In the genomic region with DNA sequence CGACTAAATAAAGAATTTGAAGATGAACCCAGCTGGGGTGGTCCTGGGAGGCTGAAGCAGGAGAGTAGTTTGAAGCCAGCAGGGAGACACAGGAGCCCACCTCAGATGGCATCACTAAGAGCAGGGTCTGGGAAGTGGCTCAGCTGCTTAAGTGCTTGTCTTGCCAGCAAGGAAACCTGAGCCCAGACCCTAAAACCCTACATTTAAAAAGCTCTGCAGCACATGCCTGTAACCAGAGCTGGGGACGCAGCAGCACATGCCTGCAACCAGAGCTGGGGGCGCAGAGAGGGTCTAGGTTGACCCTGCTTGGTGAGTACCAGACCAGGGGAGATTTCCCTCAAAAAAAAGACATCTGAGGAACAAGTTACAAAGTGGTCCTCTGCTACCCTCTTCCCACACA, we compare ENCODE assay signal across 26 mouse cellular contexts. TPM values are rescaled to one million over a fixed set of nuclear protein-coding genes. Genes with fewer than 3 reads are reported as not detected.
DNase-seq lines count a peak whose midpoint lies in the region; ATAC-seq and TF ChIP-seq lines count a peak whose summit lies in the region.
"Had no signal": no experiment of that assay in that cellular context is flagged by ENCODE, and none has a peak within 500 bp of the region (broad histone marks: within the 10 kb centered on the region; RNA-seq: fewer than 3 reads in every experiment).

No protein-coding gene starts in this region.

- TF ChIP-seq RAD21 in CH12.LX (IDR thresholded peaks at IDR 0.05; ENCODE audit: low read depth, low read length), result no peak

- ATAC-seq in embryonic facial prominence, embryonic 11.5 days (replicated peaks; ENCODE audit: insufficient number of reproducible peaks, low FRiP score, low TSS enrichment, low read depth), result peak; percentile 87
- ATAC-seq in limb, embryonic 12.5 days (ENCODE audit: insufficient number of reproducible peaks, insufficient read depth, low FRiP score, low TSS enrichment, low read depth), result peak; percentile 88
- no peak for ATAC-seq in intestine, postnatal 0 days
- ATAC-seq: CD4-positive, CD25-positive, alpha-beta regulatory T cell, adult 4 months; forebrain, embryonic 16.5 days; hindbrain, embryonic 16.5 days; intestine, embryonic 15.5 days; liver, embryonic 12.5 days had no signal

- peaks cover 22% of the 10 kb centered on the region for H3K4me1 ChIP-seq in heart, embryonic 10.5 days
- peaks cover 5 to 55% of the 10 kb centered on the region in 2 experiments for H3K4me1 ChIP-seq in CH12.LX (ENCODE audit: control insufficient read depth in 1 of 2, insufficient read depth in 2 of 2)
- no peaks in the 10 kb centered on the region for H3K4me1 ChIP-seq in embryonic facial prominence, embryonic 11.5 days (ENCODE audit: control insufficient read depth, insufficient read depth, low read length)
- peaks cover 51% of the 10 kb centered on the region for H3K4me1 ChIP-seq in limb, embryonic 12.5 days (replicated peaks)
- H3K4me1 ChIP-seq in intestine, postnatal 0 days (replicated peaks; ENCODE audit: control insufficient read depth, insufficient read depth, low read length), result no peaks in the 10 kb centered on the region
- H3K4me1 ChIP-seq: intestine, embryonic 15.5 days; liver, embryonic 12.5 days had no signal

- H3K79me2 ChIP-seq in CH12.LX (replicated peaks; ENCODE audit: control insufficient read depth, extremely low read depth, insufficient read depth, poor library complexity, severe bottlenecking), result peaks cover 16% of the 10 kb centered on the region; the same call in 1 of the 2 replicates

- DNase-seq in heart, embryonic 10.5 days (ENCODE audit: low spot score), result peak; percentile 59
- no peak for DNase-seq in heart, postnatal 4 days
- no peak for DNase-seq in CH12.LX (ENCODE audit: extremely low read depth)
- peak; percentile 49 for DNase-seq in embryonic facial prominence, embryonic 11.5 days (ENCODE audit: low spot score)
- no peak for DNase-seq in gastrocnemius, postnatal 10 days
- no peak for DNase-seq in right cerebral cortex, postnatal 14 days
- DNase-seq: adrenal gland, postnatal 25 days; cerebellum, adult 8-10 months; gastrocnemius, postnatal 25 days; heart, postnatal 36 days; kidney, postnatal 14 days; layer of hippocampus, adult 9-11 months; lung, adult 18-20 months; lung, postnatal 10 days; spleen, adult 18-20 months; thymus, postnatal 25 days had no signal

- no peak for TF ChIP-seq CTCF in CH12.LX (conservative IDR thresholded peaks at IDR 0.05 in 1 of 2, IDR thresholded peaks at IDR 0.05 in 1 of 2; ENCODE audit: low read depth in 2 of 2, low read length in 2 of 2)
- no peak for TF ChIP-seq CTCF in intestine, postnatal 0 days (IDR thresholded peaks at IDR 0.05; ENCODE audit: low read depth)

- peak overlapping the region; percentile 71 for H3K4me2 ChIP-seq in CH12.LX (ENCODE audit: insufficient read depth, low read depth, poor library complexity, severe bottlenecking)
- H3K4me2 ChIP-seq in embryonic facial prominence, embryonic 11.5 days (ENCODE audit: low read depth, low read length), result no peak overlapping the region
- H3K4me2 ChIP-seq in limb, embryonic 12.5 days, result no peak overlapping the region
- no peak overlapping the region for H3K4me2 ChIP-seq in intestine, postnatal 0 days (replicated peaks; ENCODE audit: low read depth)
- H3K4me2 ChIP-seq: heart, embryonic 15.5 days; intestine, embryonic 15.5 days; liver, embryonic 12.5 days; midbrain, embryonic 12.5 days had no signal

- TF ChIP-seq POLR2A in CH12.LX (IDR thresholded peaks at IDR 0.05; ENCODE audit: low read depth, low read length), result no peak

- TF ChIP-seq EP300 in CH12.LX (IDR thresholded peaks at IDR 0.05; ENCODE audit: low read length), result no peak

- H3K4me3 ChIP-seq in heart, embryonic 10.5 days, result no peak overlapping the region
- peak overlapping the region in 2 of 3 experiments; percentile 19 to 50 for H3K4me3 ChIP-seq in CH12.LX (replicated peaks in 1 of 3; ENCODE audit: low read depth in 2 of 3, low read length in 2 of 3, poor library complexity in 1 of 3)
- H3K4me3 ChIP-seq in embryonic facial prominence, embryonic 11.5 days (ENCODE audit: low read depth, low read length), result no peak overlapping the region
- no peak overlapping the region for H3K4me3 ChIP-seq in limb, embryonic 12.5 days (replicated peaks)
- H3K4me3 ChIP-seq in intestine, postnatal 0 days (ENCODE audit: low read depth, low read length), result no peak overlapping the region
- H3K4me3 ChIP-seq: forebrain, embryonic 10.5 days; heart, embryonic 15.5 days; intestine, embryonic 15.5 days; liver, embryonic 12.5 days; midbrain, embryonic 12.5 days had no signal

- H3K9me3 ChIP-seq in heart, embryonic 10.5 days, result no peaks in the 10 kb centered on the region
- H3K9me3 ChIP-seq in CH12.LX (replicated peaks; ENCODE audit: low read length), result no peaks in the 10 kb centered on the region
- no peaks in the 10 kb centered on the region for H3K9me3 ChIP-seq in embryonic facial prominence, embryonic 11.5 days (replicated peaks; ENCODE audit: control insufficient read depth, low read length)
- H3K9me3 ChIP-seq in limb, embryonic 12.5 days, result no peaks in the 10 kb centered on the region
- no peaks in the 10 kb centered on the region for H3K9me3 ChIP-seq in intestine, postnatal 0 days (ENCODE audit: control insufficient read depth)
- H3K9me3 ChIP-seq: forebrain, embryonic 10.5 days; heart, embryonic 15.5 days; intestine, embryonic 15.5 days; liver, embryonic 12.5 days; midbrain, embryonic 12.5 days had no signal

- no peaks in the 10 kb centered on the region for H3K27me3 ChIP-seq in heart, embryonic 10.5 days (ENCODE audit: insufficient read depth, poor library complexity, severe bottlenecking)
- H3K27me3 ChIP-seq in CH12.LX (replicated peaks), result no peaks in the 10 kb centered on the region
- no peaks in the 10 kb centered on the region for H3K27me3 ChIP-seq in embryonic facial prominence, embryonic 11.5 days (ENCODE audit: control insufficient read depth, insufficient read depth, low read length)
- H3K27me3 ChIP-seq in limb, embryonic 12.5 days, result no peaks in the 10 kb centered on the region
- no peaks in the 10 kb centered on the region for H3K27me3 ChIP-seq in intestine, postnatal 0 days (replicated peaks; ENCODE audit: control insufficient read depth, insufficient read depth, low read length)
- H3K27me3 ChIP-seq: heart, embryonic 15.5 days; intestine, embryonic 15.5 days; liver, embryonic 12.5 days; midbrain, embryonic 12.5 days had no signal

- 0 out of 2 replicates have a peak overlapping the region, but pooled peaks have one; percentile 19 for H3K27ac ChIP-seq in heart, embryonic 10.5 days
- no peak overlapping the region for H3K27ac ChIP-seq in CH12.LX (ENCODE audit: insufficient read depth, low read depth)
- no peak overlapping the region for H3K27ac ChIP-seq in embryonic facial prominence, embryonic 11.5 days (replicated peaks; ENCODE audit: low read depth, low read length)
- H3K27ac ChIP-seq in limb, embryonic 12.5 days, result peak overlapping the region; percentile 76
- H3K27ac ChIP-seq in intestine, postnatal 0 days (ENCODE audit: low read depth, low read length), result no peak overlapping the region
- H3K27ac ChIP-seq: forebrain, embryonic 10.5 days; heart, embryonic 15.5 days; intestine, embryonic 15.5 days; liver, embryonic 12.5 days; midbrain, embryonic 12.5 days had no signal

- H3K36me3 ChIP-seq in heart, embryonic 10.5 days, result no peaks in the 10 kb centered on the region
- peaks cover 12 to 26% of the 10 kb centered on the region in 2 experiments for H3K36me3 ChIP-seq in CH12.LX (replicated peaks in 1 of 2; ENCODE audit: control insufficient read depth in 1 of 2, insufficient read depth in 1 of 2, low read length in 1 of 2)
- H3K36me3 ChIP-seq in embryonic facial prominence, embryonic 11.5 days (replicated peaks; ENCODE audit: control insufficient read depth, insufficient read depth, low read depth, low read length), result no peaks in the 10 kb centered on the region
- no peaks in the 10 kb centered on the region for H3K36me3 ChIP-seq in limb, embryonic 12.5 days
- no peaks in the 10 kb centered on the region; the same call in 1 of the 2 replicates for H3K36me3 ChIP-seq in intestine, postnatal 0 days (ENCODE audit: control insufficient read depth, insufficient read depth)
- H3K36me3 ChIP-seq: forebrain, embryonic 10.5 days; heart, embryonic 15.5 days; intestine, embryonic 15.5 days; liver, embryonic 12.5 days; midbrain, embryonic 12.5 days had no signal

- in situ Hi-C loops in CH12.LX (cut with MboI; ENCODE audit: low pct_ligation_motif_present, low pct_unique_long_range_greater_than_20kb, low sequenced_read_pairs), result no loop called here

- dilution Hi-C loops in CH12.LX (cut with MboI; ENCODE audit: extremely low pct_ligation_motif_present, extremely low pct_unique_long_range_greater_than_20kb, low sequenced_read_pairs), result no loop called here

- peak overlapping the region; percentile 91 for H3K9ac ChIP-seq in CH12.LX (ENCODE audit: insufficient read depth, low read depth)
- H3K9ac ChIP-seq in embryonic facial prominence, embryonic 11.5 days (replicated peaks; ENCODE audit: low read length), result no peak overlapping the region
- no peak overlapping the region for H3K9ac ChIP-seq in limb, embryonic 12.5 days (replicated peaks)
- no peak overlapping the region for H3K9ac ChIP-seq in intestine, postnatal 0 days (ENCODE audit: low read depth, low read length)
- H3K9ac ChIP-seq: heart, embryonic 15.5 days; intestine, embryonic 15.5 days; liver, embryonic 12.5 days; midbrain, embryonic 12.5 days had no signal

- 73% methylated on average over 3 of the region's 3 CpGs for WGBS in heart, embryonic 10.5 days
- 67% methylated on average over 3 of the region's 3 CpGs for WGBS in embryonic facial prominence, embryonic 11.5 days
- WGBS in limb, embryonic 12.5 days, result 40% methylated on average over 3 of the region's 3 CpGs
- WGBS in intestine, postnatal 0 days, result 86% methylated on average over 3 of the region's 3 CpGs

RNA-seq across cellular contexts. Expression of gene Lrrc28, which starts 26.8 kb away (rescaled TPM):
- polyA plus RNA-seq in heart, embryonic 10.5 days (2016; fragmentation: Nextera tagmentation; extraction: Ambion mirVana), result 12.8 and 13.6 TPM in 2 replicates
- total RNA-seq in heart, postnatal 4 days (2021), result 10 to 100 TPM; 15.7 to 17.7 TPM
- 44.2 and 59.2 TPM in 2 replicates for total RNA-seq in CH12.LX (2012; rRNA removed)
- 57.1 and 63.5 TPM in 2 replicates for total RNA-seq in CH12.LX (2014; rRNA removed)
- polyA plus RNA-seq in CH12.LX (2012; ENCODE audit: insufficient read length, low read depth), result 27.9 and 41.6 TPM in 2 replicates
- 24.9 and 27.6 TPM in 2 replicates for polyA plus RNA-seq in embryonic facial prominence, embryonic 11.5 days (2014; fragmentation: Nextera tagmentation; extraction: Ambion mirVana)
- 27.1 and 29.6 TPM in 2 replicates for polyA plus RNA-seq in limb, embryonic 12.5 days (2016; fragmentation: Nextera tagmentation; extraction: Ambion mirVana)
- 10 to 100 TPM; 15.8 to 17.7 TPM for total RNA-seq in gastrocnemius, postnatal 10 days (2021)
- 16.1 and 17.2 TPM in 2 replicates for polyA plus RNA-seq in intestine, postnatal 0 days (2015; fragmentation: Nextera tagmentation; extraction: Ambion mirVana)

RNA-seq across cellular contexts. Expression of gene Ttc23, which starts 28.9 kb away (rescaled TPM):
- 19.0 and 27.1 TPM in 2 replicates for polyA plus RNA-seq in heart, embryonic 10.5 days (2016; fragmentation: Nextera tagmentation; extraction: Ambion mirVana)
- 10 to 100 TPM; 34.9 TPM for total RNA-seq in heart, postnatal 4 days (2021)
- 0.89 and 1.6 TPM in 2 replicates for total RNA-seq in CH12.LX (2012; rRNA removed)
- 1.6 and 2.5 TPM in 2 replicates for total RNA-seq in CH12.LX (2014; rRNA removed)
- polyA plus RNA-seq in CH12.LX (2012; ENCODE audit: insufficient read length, low read depth), result 0.93 TPM in 2 replicates
- 46.8 and 58.3 TPM in 2 replicates for polyA plus RNA-seq in embryonic facial prominence, embryonic 11.5 days (2014; fragmentation: Nextera tagmentation; extraction: Ambion mirVana)
- 63.0 and 68.2 TPM in 2 replicates for polyA plus RNA-seq in limb, embryonic 12.5 days (2016; fragmentation: Nextera tagmentation; extraction: Ambion mirVana)
- 10 to 100 TPM; 24.7 to 27.2 TPM for total RNA-seq in gastrocnemius, postnatal 10 days (2021)
- polyA plus RNA-seq in intestine, postnatal 0 days (2015; fragmentation: Nextera tagmentation; extraction: Ambion mirVana), result 8.6 and 9.4 TPM in 2 replicates

Comparison
In these comparisons a context has a peak if more than half of its experiments do, and no peak if none do; other contexts are left out.
1. DNase-seq: peak in heart, embryonic 10.5 days (single experiment) and embryonic facial prominence, embryonic 11.5 days (single experiment); none in heart, postnatal 4 days (single experiment), CH12.LX (single experiment), gastrocnemius, postnatal 10 days (single experiment) and right cerebral cortex, postnatal 14 days (single experiment).
2. H3K27ac ChIP-seq: peak in heart, embryonic 10.5 days (single experiment) and limb, embryonic 12.5 days (single experiment); none in CH12.LX (single experiment), embryonic facial prominence, embryonic 11.5 days (single experiment) and intestine, postnatal 0 days (single experiment).
3. H3K4me3 ChIP-seq: peak in CH12.LX (2 of 3); none in heart, embryonic 10.5 days (single experiment), embryonic facial prominence, embryonic 11.5 days (single experiment), limb, embryonic 12.5 days (single experiment) and intestine, postnatal 0 days (single experiment).